Mouse (Mus musculus) cerebellum, postnatal 4 days (tissue): ENCODE measurements around the gene Ncoa6.
A peak's percentile ranks its signal among the peaks of the same experiment; 100 is the strongest.
"Not testable (repeated sequence)": the region's sequence is repeated elsewhere in the genome, so short reads cannot be mapped to it uniquely, and the experiment has no call there.

Source experiments
- DNase-seq, 2 experiments: peaks; one replicate each; pipeline ENCODE4 v3.0.0; 2022; ENCODE audit warnings: low spot score in 2 of 2, mixed read lengths in 1 of 2

Ncoa6 gene

GRCm38 (mm10) chr2:155473570-155474088 lies at the start of gene Ncoa6:
Ncoa6 (minus strand) TSS chr2:155473894.
- DNase-seq, result peak; percentile 53 to 77

GRCm38 (mm10) chr2:155518531-155519270 lies 45.0 kb upstream of the Ncoa6 start:
- no peak for DNase-seq

- DNase-seq, result peak; percentile 85 to 96
These were observed 44.0 kb upstream of the Ncoa6 start, which contains the start of the genes Acss2 and Ggt7 for GRCm38 (mm10) chr2:155517455-155518423. Acss2 (plus strand) TSS chr2:155517948. Ggt7 (minus strand) TSS chr2:155518237.

- DNase-seq, result peak in 1 of 2 experiments; percentile 70
These were observed 42.2 kb upstream of the Ncoa6 start for GRCm38 (mm10) chr2:155515941-155516340.

GRCm38 (mm10) chr2:155514666-155515065 lies 41.0 kb upstream of the Ncoa6 start:
- peak; percentile 78 to 83 for DNase-seq

- DNase-seq, result no peak
These were observed 39.8 kb upstream of the Ncoa6 start for GRCm38 (mm10) chr2:155513543-155513942.

- peak in 1 of 2 experiments; percentile 53 for DNase-seq
These were observed 38.8 kb upstream of the Ncoa6 start for GRCm38 (mm10) chr2:155512479-155512878.

GRCm38 (mm10) chr2:155507721-155508470 lies 34.2 kb upstream of the Ncoa6 start:
- no peak for DNase-seq

- DNase-seq, result no peak
These were observed 32.1 kb upstream of the Ncoa6 start for GRCm38 (mm10) chr2:155505811-155506210.

- no peak for DNase-seq
These were observed 31.0 kb upstream of the Ncoa6 start for GRCm38 (mm10) chr2:155504440-155505355.

GRCm38 (mm10) chr2:155502596-155502995 lies 28.9 kb upstream of the Ncoa6 start:
- DNase-seq, result no peak

GRCm38 (mm10) chr2:155490998-155491397 lies 17.3 kb upstream of the Ncoa6 start:
- no peak for DNase-seq

- DNase-seq, result peak in 1 of 2 experiments; percentile 58
These were observed 8.3 kb upstream of the Ncoa6 start for GRCm38 (mm10) chr2:155482021-155482420.

- peak in 1 of 2 experiments; percentile 40 for DNase-seq
These were observed 774 bp downstream of the Ncoa6 start for GRCm38 (mm10) chr2:155472671-155473569.

- DNase-seq, result no peak
These were observed 6.8 kb downstream of the Ncoa6 start for GRCm38 (mm10) chr2:155466861-155467260.

GRCm38 (mm10) chr2:155453591-155453990 lies 20.1 kb downstream of the Ncoa6 start:
- DNase-seq, result peak in 1 of 2 experiments; percentile 22

GRCm38 (mm10) chr2:155451256-155451655 lies 22.4 kb downstream of the Ncoa6 start:
- no peak for DNase-seq

- DNase-seq, result not testable (repeated sequence)
These were observed 25.8 kb downstream of the Ncoa6 start for GRCm38 (mm10) chr2:155447906-155448305.

GRCm38 (mm10) chr2:155443446-155443845 lies 30.2 kb downstream of the Ncoa6 start:
- no peak for DNase-seq
